Mouse (Mus musculus): ENCODE measurements at regions not wholly inside any gene's neighbourhood (a gene's known extent, or its start where the extent isn't known, plus 50 kb on each side); places are given as distances from the start of the nearest gene placed in this dataset.
A peak's percentile ranks its signal among the peaks of the same experiment; 100 is the strongest.

GRCm38 (mm10) chr16:46331336-46331735, 167.0 kb downstream of the Nectin3 start:
- DNase-seq (ENCODE audit: inconsistent ontology term), result no peak

DNA sequence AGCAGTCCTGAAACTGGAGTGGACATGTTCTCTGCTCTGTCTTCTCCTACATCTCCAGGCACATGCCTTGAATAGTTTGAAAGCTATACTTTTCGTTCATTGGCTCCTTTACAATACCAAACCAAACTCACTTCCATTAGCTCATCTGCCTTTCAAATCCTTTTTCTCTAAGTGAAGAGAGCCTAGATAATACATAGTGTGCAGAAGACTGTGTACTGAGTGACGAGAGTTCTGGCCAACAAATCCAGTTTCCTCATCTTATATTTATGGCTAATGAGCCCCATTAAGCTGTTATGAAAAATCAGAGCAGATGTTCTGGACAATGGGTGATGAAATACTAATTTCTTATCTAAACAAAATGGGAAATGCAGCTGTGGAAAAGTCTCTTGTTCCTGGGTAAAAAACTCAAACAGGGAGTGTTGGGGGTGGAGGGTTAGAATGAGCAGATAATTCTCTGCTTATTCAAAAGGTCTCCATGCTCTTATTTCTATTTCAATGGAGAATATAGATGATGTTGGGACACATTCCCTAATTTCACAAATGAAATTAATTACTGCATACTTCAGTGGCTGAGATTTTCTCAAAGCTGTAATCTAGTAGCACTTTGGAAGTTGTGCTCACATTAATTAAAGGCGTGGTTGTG, 144.3 kb upstream of the Gm4737 start:
- DNase-seq (ENCODE audit: inconsistent ontology term), result no peak

DNA sequence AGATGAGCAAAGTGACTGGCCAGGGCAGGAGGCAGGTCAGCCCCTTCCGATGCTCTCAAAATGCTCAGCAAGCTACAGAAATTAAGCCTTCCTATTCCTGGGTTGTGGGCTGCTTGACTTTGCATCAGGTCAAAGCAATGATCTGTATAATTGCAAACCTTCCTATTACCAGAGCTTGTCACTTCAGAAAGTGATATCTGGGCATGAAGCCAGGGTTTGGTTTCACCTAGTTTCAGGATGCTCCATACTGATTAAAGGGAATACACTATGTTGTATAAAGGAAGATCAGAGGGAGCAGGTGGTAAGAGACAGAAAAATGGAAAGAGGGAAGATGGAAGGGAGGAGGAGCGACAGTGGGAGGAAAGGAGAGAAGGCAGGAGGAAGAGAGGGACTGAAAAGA, 142.3 kb upstream of the Gm4737 start:
- DNase-seq (ENCODE audit: inconsistent ontology term), result no peak

DNA sequence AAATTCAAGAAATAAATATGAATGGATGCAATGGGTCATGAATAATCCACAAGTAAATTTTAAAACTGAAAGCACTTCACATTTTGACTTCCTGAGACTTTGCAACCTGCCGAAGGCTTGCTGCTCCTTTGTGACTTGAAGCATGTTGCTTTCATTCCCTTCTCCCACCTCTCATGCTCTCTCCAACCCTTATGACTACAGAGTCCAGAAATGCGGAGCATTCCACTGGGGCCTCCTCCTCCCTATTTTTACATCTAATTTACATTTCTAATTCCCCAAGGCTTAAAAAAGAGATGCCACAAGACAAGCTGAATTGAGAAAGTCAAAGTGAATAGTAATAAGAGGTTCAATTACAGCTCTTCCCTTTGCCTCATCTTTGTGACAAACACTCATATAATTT, 141.5 kb upstream of the Gm4737 start:
- DNase-seq (ENCODE audit: inconsistent ontology term), result peak; percentile 39

DNA sequence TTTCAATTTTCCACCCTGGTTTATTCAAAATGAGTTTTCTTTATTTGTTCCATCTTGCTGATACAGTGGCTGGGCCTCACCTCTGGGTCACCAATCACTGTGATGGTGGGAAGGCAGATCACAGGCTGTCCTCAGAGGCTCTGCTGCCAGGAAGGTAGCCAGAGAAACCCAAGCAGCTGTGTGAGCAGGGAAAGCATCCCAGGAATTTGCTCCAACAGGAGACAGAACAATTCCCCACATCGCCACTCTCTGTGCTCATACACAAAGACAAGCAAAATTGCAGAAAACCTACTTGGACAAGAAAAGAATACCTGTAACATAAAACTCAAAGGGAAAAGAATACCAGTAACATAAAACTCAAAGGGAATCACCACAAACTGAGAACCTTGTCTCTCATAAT, 139.0 kb upstream of the Gm4737 start:
- peak; percentile 71 for DNase-seq (ENCODE audit: inconsistent ontology term)

- DNase-seq (ENCODE audit: inconsistent ontology term), result peak; percentile 54
Observed at GRCm38 (mm10) chr16:46291067-46291833, 136.4 kb upstream of the Gm4737 start.

DNA sequence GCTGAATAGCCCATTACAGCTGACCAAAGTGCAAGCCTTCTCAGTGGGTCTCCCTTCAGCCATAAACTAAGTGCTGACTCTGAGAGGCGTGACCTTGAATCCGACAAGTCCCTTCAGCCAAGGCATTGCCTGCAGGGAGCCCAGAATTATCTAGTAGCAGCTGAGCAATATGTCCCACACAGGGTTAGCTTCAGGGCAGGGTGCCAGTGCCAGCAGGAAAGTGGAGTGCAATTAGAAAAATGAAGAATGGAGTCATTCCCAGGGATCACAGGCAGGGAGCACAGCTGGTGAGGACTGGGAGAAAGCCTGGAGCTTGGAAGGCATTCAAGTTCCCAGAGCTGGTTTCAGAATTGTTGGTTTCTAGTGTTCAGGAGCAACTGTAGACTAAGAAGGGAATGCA, 135.3 kb upstream of the Gm4737 start:
- peak; percentile 87 for DNase-seq (ENCODE audit: inconsistent ontology term)

DNA sequence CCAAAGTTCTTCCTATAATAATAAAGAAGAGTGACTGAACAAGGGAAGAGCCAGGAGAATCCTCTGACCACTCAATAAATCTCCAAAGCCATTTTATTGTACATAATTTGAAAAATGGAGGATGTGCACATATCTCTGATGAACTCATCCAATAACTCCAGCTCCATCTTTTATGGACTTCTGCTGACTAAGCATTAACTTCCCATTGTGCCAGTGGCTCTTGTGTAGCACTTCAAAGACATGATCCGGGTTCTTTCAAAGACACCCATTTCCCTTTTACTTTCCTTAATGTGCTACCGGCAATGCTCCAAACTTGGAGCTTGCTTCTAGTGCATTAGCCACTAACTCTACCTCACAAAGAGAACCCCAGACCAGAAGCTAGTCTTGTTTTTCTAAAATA, 112.7 kb upstream of the Gm4737 start:
- DNase-seq (ENCODE audit: inconsistent ontology term), result no peak

DNA sequence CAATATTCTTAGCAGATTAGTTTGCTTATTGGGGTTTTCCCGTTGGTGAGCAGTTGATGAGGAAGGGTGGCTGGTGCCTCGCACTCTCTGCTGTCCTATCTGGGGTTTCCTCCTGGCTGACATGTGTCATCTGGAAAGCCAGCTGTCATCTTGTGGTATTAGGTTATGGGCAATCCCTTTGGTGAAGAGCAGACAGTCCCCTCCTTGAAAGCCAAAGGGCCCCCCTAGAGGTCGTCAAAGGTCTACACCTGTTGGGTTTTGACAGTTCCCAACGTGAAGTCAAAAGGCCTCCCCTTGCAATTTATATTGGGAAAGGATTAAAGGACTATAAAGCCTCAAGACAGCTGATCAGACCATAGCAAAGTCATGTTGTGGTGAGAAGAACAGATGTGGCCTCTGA, 96.8 kb upstream of the Gm4737 start:
- no peak for DNase-seq (ENCODE audit: inconsistent ontology term)

- peak; percentile 24 for DNase-seq (ENCODE audit: inconsistent ontology term)
Observed at GRCm38 (mm10) chr16:46250943-46251342, 96.1 kb upstream of the Gm4737 start.

GRCm38 (mm10) chr16:46245598-46245997, 90.7 kb upstream of the Gm4737 start:
- no peak for DNase-seq (ENCODE audit: inconsistent ontology term)

DNA sequence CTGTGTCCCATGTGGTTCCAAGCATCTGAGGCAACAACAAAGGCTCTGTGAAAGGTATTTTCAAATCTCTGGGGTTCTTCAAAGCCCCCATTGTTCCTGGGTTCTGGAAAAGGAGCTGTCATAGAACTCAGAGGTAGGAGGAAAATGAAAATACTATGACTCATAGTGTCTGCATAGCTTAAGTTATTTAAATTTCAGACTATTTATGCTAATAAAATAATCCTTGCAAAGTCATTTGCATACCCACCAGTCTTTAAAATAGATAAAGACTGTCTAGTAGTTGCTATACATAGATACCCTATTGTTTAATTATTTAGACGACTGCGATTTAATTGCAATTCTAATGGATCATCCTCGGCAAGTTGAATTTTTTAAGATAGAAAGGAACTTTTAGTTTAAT, 73.9 kb upstream of the Gm4737 start:
- peak; percentile 40 for DNase-seq (ENCODE audit: inconsistent ontology term)

- no peak for DNase-seq (ENCODE audit: inconsistent ontology term)
Observed at GRCm38 (mm10) chr16:46223084-46223600, 68.3 kb upstream of the Gm4737 start.

DNA sequence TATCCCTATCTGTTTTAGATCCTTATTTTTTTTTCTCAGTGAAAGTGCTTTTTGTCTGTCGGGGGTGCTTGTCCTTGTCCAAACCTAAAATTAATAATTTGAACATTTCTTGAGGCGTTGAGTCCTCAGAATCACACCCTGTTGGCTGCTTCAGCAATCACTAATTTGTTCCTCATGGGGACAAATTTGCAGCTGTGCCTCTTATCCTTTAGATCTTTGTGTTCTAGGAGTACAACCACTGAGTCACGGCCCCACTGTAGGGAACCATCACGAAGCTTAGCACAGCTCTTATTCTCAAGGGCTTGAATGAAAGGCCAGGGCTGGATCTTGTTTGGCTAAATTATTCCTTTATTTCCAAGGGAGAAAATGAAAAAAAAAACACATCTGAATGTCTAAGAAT, 57.6 kb upstream of the Gm4737 start:
- DNase-seq (ENCODE audit: inconsistent ontology term), result no peak

DNA sequence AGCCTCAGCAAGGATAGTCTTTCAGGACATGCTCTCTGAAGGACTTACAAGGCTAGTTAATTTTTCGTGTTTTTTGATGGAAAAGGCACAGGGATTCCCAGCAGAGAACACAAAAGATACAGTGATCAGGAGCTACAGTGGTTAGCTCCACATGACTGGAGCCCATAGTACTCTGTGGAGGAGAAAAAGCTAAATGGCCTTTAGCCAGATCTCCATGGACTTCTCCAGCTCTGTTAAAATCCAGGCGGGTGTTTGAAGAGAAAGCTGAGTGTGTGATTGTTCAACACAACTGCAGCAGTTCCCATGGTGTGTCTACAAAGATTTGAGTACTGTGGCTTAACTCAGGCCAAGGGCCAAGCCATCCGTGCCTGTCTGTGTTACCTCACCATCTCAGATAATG, 57.0 kb upstream of the Gm4737 start:
- DNase-seq (ENCODE audit: inconsistent ontology term), result no peak

- no peak for DNase-seq (ENCODE audit: inconsistent ontology term)
Observed at GRCm38 (mm10) chr16:46205114-46205513, 50.2 kb upstream of the Gm4737 start.

All from Muller cell, postnatal 12 days (primary cell).